Mouse (Mus musculus) E14TG2a.4 (cell line): ENCODE data around the gene Pnp2.
"Not testable (repeated sequence)": the region's sequence is repeated elsewhere in the genome, so short reads cannot be mapped to it uniquely, and the experiment has no call there.

Experiments
- H3K27me3 ChIP-seq: 2 replicates; pipeline ENCODE4 v1.6.1; 2014; ENCODE audit warnings: low read length, control low read depth; ENCODE audit not compliant: insufficient read depth
- H3K36me3 ChIP-seq: 2 replicates; pipeline ENCODE4 v1.6.1; 2014; ENCODE audit warnings: low read length, control low read depth; ENCODE audit not compliant: insufficient read depth
- H3K4me1 ChIP-seq: replicated peaks from 2 replicates; pipeline ENCODE4 v1.6.1; 2014; ENCODE audit warnings: low read depth, low read length, control low read depth
- H3K4me3 ChIP-seq: replicated peaks from 2 replicates; pipeline ENCODE4 v1.5.1; 2014; ENCODE audit warnings: mild to moderate bottlenecking, low read length
- H3K9me3 ChIP-seq: 2 replicates; pipeline ENCODE4 v1.6.1; 2014; ENCODE audit warnings: low read length, control low read depth
- CTCF ChIP-seq: conservative IDR thresholded peaks from 2 replicates; pipeline ENCODE4 v1.5.1; 2014; ENCODE audit warnings: low read length
- NANOG ChIP-seq: IDR thresholded peaks from 2 replicates; pipeline ENCODE4 v1.6.1; 2014; ENCODE audit warnings: borderline replicate concordance, low read length, mixed read lengths
- POU5F1 ChIP-seq: IDR thresholded peaks from 2 replicates; pipeline ENCODE4 v1.6.1; 2014; ENCODE audit warnings: low read length, borderline replicate concordance

Gene Pnp2

GRCm38 (mm10) chr14:50955487-50955886 is 305 bp upstream of the Pnp2 start:
- Histone ChIP-seq H3K9me3 (peaks cover 16% of the 10 kb centered on the region), H3K4me3 (no peak overlapping the region), H3K27me3 (no peaks in the 10 kb centered on the region), H3K4me1 (no peaks in the 10 kb centered on the region), H3K36me3 (peaks cover 19% of the 10 kb centered on the region)
- TF ChIP-seq CTCF (no peak), POU5F1 (no peak), NANOG (no peak)

GRCm38 (mm10) chr14:50956724-50957123 is 932 bp downstream of the Pnp2 start:
- not testable (repeated sequence) for H3K4me1 ChIP-seq, H3K27me3 ChIP-seq, H3K36me3 ChIP-seq
- Histone ChIP-seq H3K4me3 (peak overlapping the region; percentile 52; the same call in 1 of the 2 replicates), H3K9me3 (peaks cover 12% of the 10 kb centered on the region)

- H3K27me3 ChIP-seq, H3K4me1 ChIP-seq, H3K36me3 ChIP-seq: not testable (repeated sequence)
- Histone ChIP-seq H3K4me3 (0 out of 2 replicates have a peak overlapping the region, but pooled peaks have one; percentile 52), H3K9me3 (peaks cover 12% of the 10 kb centered on the region)
Measured at GRCm38 (mm10) chr14:50957146-50957545, 1.4 kb downstream of the Pnp2 start.

GRCm38 (mm10) chr14:50958289-50958995 is 2.6 kb downstream of the Pnp2 start:
- H3K36me3 ChIP-seq, H3K4me1 ChIP-seq, H3K4me3 ChIP-seq, H3K27me3 ChIP-seq: not testable (repeated sequence)
- H3K9me3 ChIP-seq: peaks cover 12% of the 10 kb centered on the region

GRCm38 (mm10) chr14:50968216-50968980 is 12.6 kb downstream of the Pnp2 start:
- Histone ChIP-seq H3K9me3 (peaks cover 25% of the 10 kb centered on the region), H3K4me1 (peaks cover 42% of the 10 kb centered on the region), H3K36me3 (peaks cover 6% of the 10 kb centered on the region), H3K4me3 (no peak overlapping the region), H3K27me3 (no peaks in the 10 kb centered on the region)
- no peak for TF ChIP-seq NANOG
- TF ChIP-seq POU5F1: no peak
- TF ChIP-seq CTCF: no peak

- Histone ChIP-seq H3K4me1 (peaks cover 42% of the 10 kb centered on the region), H3K4me3 (no peak overlapping the region), H3K27me3 (no peaks in the 10 kb centered on the region), H3K9me3 (peaks cover 22% of the 10 kb centered on the region), H3K36me3 (peaks cover 1% of the 10 kb centered on the region)
- TF ChIP-seq POU5F1: no peak
- no peak for TF ChIP-seq NANOG
- TF ChIP-seq CTCF: no peak
Measured at GRCm38 (mm10) chr14:50969041-50969440, 13.2 kb downstream of the Pnp2 start.

GRCm38 (mm10) chr14:50969558-50970544 is 14.1 kb downstream of the Pnp2 start:
- no peaks in the 10 kb centered on the region for H3K36me3 ChIP-seq
- H3K4me3 ChIP-seq: no peak overlapping the region
- peaks cover 22% of the 10 kb centered on the region for H3K9me3 ChIP-seq
- TF ChIP-seq CTCF: no peak
- TF ChIP-seq NANOG: 0 out of 2 replicates have a peak, but pooled peaks have one; percentile 20
- TF ChIP-seq POU5F1: no peak
- H3K4me1 ChIP-seq: peaks cover 42% of the 10 kb centered on the region
- H3K27me3 ChIP-seq: no peaks in the 10 kb centered on the region

GRCm38 (mm10) chr14:50970822-50971221 is 15.0 kb downstream of the Pnp2 start:
- Histone ChIP-seq H3K4me1 (peaks cover 42% of the 10 kb centered on the region), H3K36me3 (no peaks in the 10 kb centered on the region)
- TF ChIP-seq POU5F1: no peak
- TF ChIP-seq CTCF: no peak
- no peak for TF ChIP-seq NANOG

GRCm38 (mm10) chr14:50973054-50973453 is 17.3 kb downstream of the Pnp2 start:
- H3K27me3 ChIP-seq, H3K4me3 ChIP-seq, H3K36me3 ChIP-seq: not testable (repeated sequence)
- Histone ChIP-seq H3K9me3 (peaks cover 22% of the 10 kb centered on the region), H3K4me1 (peaks cover 50% of the 10 kb centered on the region)
- TF ChIP-seq CTCF: peak; percentile 27

More at GRCm38 (mm10) chr14:50970822-50971221, 15.0 kb downstream of the Pnp2 start:
- Histone ChIP-seq H3K9me3 (peaks cover 22% of the 10 kb centered on the region), H3K4me3 (no peak overlapping the region), H3K27me3 (no peaks in the 10 kb centered on the region)
